Mouse (Mus musculus) neural tube, embryonic 14.5 days (tissue): ENCODE results near the gene Tmem185b. TPM values are rescaled to one million over a fixed set of nuclear protein-coding genes. Genes with fewer than 3 reads are reported as not detected.

ENCODE experiments used
- ATAC-seq: fragments of 200-750 bp; cut with Nextera tagmentation; 2 replicates; pipeline ENCODE4 v1.8.0; 2017; ENCODE audit warnings: low read depth, mild to moderate bottlenecking, moderate TSS enrichment, moderate library complexity
- H3K27ac ChIP-seq: fragments of 300-500 bp; sonication (generic); 2 replicates; pipeline ENCODE4 v1.5.1; 2014; ENCODE audit warnings: low read depth, mild to moderate bottlenecking, control low read depth, low read length, moderate library complexity, mixed read lengths
- H3K27me3 ChIP-seq: fragments of 300-500 bp; sonication (generic); 2 replicates; pipeline ENCODE4 v1.6.1; 2014; ENCODE audit warnings: low read length; ENCODE audit not compliant: control insufficient read depth, insufficient read depth
- H3K36me3 ChIP-seq: fragments of 300-500 bp; sonication (generic); 2 replicates; pipeline ENCODE4 v1.6.1; 2014; ENCODE audit warnings: low read length, mixed read lengths; ENCODE audit not compliant: control insufficient read depth, insufficient read depth
- H3K4me1 ChIP-seq: fragments of 300-500 bp; sonication (generic); 2 replicates; pipeline ENCODE4 v1.6.1; 2014; ENCODE audit warnings: low read length; ENCODE audit not compliant: control insufficient read depth, insufficient read depth
- H3K4me2 ChIP-seq: fragments of 300-500 bp; sonication (generic); 2 replicates; pipeline ENCODE4 v1.6.1; 2014; ENCODE audit warnings: mild to moderate bottlenecking, low read depth, low read length, control low read depth
- H3K4me3 ChIP-seq: fragments of 300-500 bp; sonication (generic); 2 replicates; pipeline ENCODE4 v1.5.1; 2014; ENCODE audit warnings: low read depth, low read length, control low read depth, mixed read lengths
- H3K9ac ChIP-seq: fragments of 300-500 bp; sonication (generic); replicated peaks from 2 replicates; pipeline ENCODE4 v1.6.1; 2014; ENCODE audit warnings: low read depth, mild to moderate bottlenecking, control low read depth, low read length, mixed read lengths
- H3K9me3 ChIP-seq: fragments of 300-500 bp; sonication (generic); 2 replicates; pipeline ENCODE4 v1.6.1; 2016; ENCODE audit warnings: low read length; ENCODE audit not compliant: control insufficient read depth
- WGBS: fragments of 180-500 bp; shearing (Covaris S2); extraction: QIAGEN DNeasy Blood & Tissue Kit; methylation state at CpG from one replicate; pipeline ENCODE4 v1.1.7; 2014; 5-methylcytosine and 5-hydroxymethylcytosine counted together
- polyA plus RNA-seq: library from polyadenylated mRNA; unstranded; fragments of >200 nt; fragmentation: Nextera tagmentation; extraction: Ambion mirVana; gene quantifications from 2 replicates; pipeline ENCODE4 v1.2.1, GENCODE M21; 2014

The Tmem185b gene
- polyA plus RNA-seq, 1 experiment from 2014 or later, result 15.2 TPM

DNA sequence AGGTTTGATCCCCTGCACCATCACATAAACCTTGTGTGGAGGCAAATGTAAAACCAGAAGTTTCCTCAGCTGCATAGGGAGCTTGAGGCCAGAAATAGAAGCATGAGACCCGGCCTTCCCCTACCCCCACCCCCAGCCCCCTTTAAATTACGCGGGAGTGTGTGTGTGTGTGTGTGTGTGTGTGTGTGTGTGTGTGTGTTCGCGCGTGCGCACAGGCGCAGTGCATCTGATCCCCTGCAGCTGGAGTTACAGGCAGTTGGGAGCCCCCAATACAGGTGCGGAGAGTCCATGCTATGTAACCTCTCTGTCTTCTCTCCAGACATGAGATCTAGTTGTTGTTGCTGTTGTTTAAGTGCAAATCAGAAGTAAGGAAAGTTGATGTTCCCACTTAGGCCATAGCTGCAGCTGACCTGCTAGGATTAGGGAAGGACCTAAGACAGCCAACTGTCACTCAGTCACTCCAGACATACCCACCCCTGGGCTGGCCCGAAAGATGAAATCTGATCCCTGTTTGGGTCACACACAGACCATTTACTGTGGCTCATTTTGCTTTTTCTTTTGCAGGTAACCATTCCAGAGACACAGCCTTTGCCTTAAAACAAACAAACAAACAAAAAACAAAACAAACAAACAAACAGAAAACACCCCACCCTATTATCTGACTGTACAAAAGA lies 37.9 kb upstream of the Tmem185b start:
- no peaks in the 10 kb centered on the region for H3K36me3 ChIP-seq
- H3K9me3 ChIP-seq, result no peaks in the 10 kb centered on the region
- no peak overlapping the region for H3K9ac ChIP-seq
- ATAC-seq, result no peak
- H3K4me1 ChIP-seq, result peaks cover 8% of the 10 kb centered on the region; the same call in 1 of the 2 replicates
- 65% methylated on average over 10 of the region's 10 CpGs for WGBS
- no peak overlapping the region for H3K4me3 ChIP-seq
- no peak overlapping the region for H3K4me2 ChIP-seq
- H3K27me3 ChIP-seq, result no peaks in the 10 kb centered on the region
- no peak overlapping the region for H3K27ac ChIP-seq

DNA sequence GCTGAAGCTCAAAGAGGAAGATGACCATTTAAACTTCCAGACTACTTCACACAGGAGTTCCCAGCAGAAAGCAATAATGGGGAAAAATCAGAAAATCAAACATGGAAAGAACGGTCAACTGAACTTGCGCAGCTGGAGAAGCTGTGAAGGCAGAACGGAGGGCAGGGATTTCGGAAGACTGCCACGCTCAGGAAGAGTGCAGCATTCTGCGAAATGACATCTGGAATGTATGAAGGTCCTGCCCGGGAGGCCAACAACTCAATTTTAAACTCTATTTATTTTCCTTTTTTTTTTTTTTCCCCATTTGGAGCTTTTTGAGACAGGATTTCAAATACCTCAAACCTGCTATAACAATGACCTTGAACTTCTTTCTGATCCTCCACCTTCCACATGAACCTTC lies 35.2 kb upstream of the Tmem185b start:
- Histone ChIP-seq H3K9ac (no peak overlapping the region), H3K4me2 (no peak overlapping the region), H3K4me3 (no peak overlapping the region), H3K9me3 (no peaks in the 10 kb centered on the region), H3K27me3 (no peaks in the 10 kb centered on the region), H3K27ac (no peak overlapping the region), H3K36me3 (no peaks in the 10 kb centered on the region), H3K4me1 (peaks cover 8% of the 10 kb centered on the region; the same call in 1 of the 2 replicates)
- no peak for ATAC-seq
- WGBS, result 86% methylated on average over 7 of the region's 7 CpGs

DNA sequence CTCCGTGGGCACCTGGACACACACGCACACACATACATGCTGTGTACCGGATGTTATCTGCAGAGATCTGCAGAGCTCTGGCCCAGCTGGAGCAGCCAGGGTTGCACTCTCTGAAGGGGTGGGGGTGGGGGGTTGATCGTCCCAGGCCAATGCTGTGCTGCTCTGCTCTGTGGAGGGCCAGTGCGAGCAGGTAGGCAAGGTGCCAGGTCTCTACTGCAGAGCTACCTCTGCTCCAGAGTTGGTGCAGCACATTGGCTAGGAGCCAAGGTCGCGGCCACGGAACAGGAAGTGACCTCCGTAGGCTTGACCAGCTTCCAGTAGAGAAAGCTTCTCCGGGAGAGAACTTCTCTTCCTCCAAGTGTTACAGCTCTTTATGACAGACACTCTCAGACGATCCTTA lies 33.9 kb upstream of the Tmem185b start:
- no peak overlapping the region for H3K27ac ChIP-seq
- no peak overlapping the region for H3K4me2 ChIP-seq
- H3K27me3 ChIP-seq, result no peaks in the 10 kb centered on the region
- no peak overlapping the region for H3K4me3 ChIP-seq
- WGBS, result 56% methylated on average over 11 of the region's 11 CpGs
- no peak for ATAC-seq
- H3K4me1 ChIP-seq, result peaks cover 3% of the 10 kb centered on the region; the same call in 1 of the 2 replicates
- no peak overlapping the region for H3K9ac ChIP-seq
- no peaks in the 10 kb centered on the region for H3K9me3 ChIP-seq
- no peaks in the 10 kb centered on the region for H3K36me3 ChIP-seq

DNA sequence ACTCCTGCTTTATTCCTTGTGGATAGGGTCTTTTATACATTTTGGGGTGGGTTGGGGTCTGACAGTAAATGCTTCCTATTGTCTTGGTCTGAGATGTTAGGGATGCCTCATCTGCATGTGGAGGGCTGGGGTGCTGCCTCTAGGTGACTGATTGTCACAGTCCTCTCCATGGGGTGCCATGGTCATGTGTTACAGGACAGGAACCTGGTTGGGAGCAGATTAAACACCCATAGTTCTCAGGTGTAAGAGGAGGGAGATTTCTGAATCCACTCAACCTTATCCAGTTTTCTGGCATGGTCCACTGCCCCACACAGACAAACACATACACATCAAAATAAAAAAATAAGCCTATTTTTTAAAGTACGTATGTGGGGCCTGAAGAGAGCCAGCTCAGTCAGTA lies 33.5 kb upstream of the Tmem185b start:
- H3K4me2 ChIP-seq, result no peak overlapping the region
- H3K27ac ChIP-seq, result no peak overlapping the region
- H3K9ac ChIP-seq, result no peak overlapping the region
- H3K9me3 ChIP-seq, result no peaks in the 10 kb centered on the region
- no peaks in the 10 kb centered on the region for H3K36me3 ChIP-seq
- H3K4me3 ChIP-seq, result no peak overlapping the region
- ATAC-seq, result no peak
- no peaks in the 10 kb centered on the region for H3K27me3 ChIP-seq
- peaks cover under 1% of the 10 kb centered on the region; the same call in 1 of the 2 replicates for H3K4me1 ChIP-seq
- 73% methylated on average over 1 of the region's 1 CpGs for WGBS

DNA sequence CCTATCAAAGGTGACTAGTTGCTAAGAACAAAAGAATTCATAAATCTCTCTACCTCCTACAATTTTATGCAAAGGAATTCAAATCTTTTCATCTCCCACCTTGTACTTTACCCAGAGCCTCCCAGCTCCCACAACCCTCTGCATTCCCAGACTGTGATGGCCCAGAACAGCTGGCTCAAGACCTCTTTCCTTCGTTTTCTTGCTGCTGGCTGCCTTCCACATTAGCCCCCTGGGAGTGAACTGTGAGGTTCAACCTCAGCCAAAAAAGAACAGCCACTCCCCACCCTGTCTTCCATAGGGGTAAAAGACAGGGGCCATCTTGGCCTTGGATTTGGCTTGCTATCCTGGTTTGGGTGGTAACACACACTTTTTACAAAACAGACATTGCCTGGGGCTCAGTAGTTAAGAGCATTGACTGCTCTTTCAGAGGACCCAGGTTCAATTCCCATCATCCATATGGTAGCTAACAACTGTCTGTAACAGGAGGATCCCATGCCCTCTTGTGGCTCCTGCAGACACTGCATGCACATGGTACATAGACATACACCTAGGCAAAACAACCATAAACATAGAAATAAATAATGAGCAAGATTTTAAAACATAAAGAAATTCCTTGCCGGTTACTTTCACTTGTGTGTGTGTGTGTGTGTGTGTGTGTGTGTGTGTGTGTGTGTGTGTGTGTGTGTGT lies 31.8 kb upstream of the Tmem185b start:
- ATAC-seq, result no peak
- 72% methylated on average over 2 of the region's 2 CpGs for WGBS

DNA sequence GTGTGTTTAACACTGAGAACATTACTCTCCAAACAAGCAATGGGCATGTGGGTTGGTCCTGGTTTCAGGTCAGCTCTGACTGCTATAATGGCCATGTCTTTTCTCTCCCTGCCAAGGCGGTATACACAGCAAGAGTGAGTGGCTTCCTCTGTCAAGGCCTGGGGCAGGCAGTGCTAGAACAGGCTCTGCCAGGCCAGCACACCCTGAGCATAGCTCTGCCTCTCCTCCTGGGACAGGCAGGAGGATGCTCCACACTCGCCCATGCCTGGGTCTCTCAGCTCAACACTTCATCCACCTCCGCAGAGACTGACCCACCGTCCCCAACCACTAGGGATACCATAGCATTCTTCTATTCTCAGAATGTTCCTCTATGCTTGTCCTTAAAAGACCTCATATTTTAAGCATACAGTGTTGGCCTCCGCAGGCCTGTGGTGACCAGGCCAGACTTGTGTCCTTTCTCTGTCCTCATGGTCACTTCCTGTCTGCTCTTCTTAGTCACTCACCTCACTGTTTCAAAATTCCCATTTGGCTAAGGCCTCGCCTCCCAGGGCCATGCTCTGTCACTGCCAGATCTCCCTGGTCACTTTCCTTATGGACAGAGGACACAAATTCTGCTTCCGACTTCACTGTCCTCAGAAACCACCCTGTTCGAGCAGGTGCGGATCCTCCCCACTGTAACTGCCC lies 31.1 kb upstream of the Tmem185b start:
- Histone ChIP-seq H3K4me1 (no peaks in the 10 kb centered on the region), H3K9ac (no peak overlapping the region), H3K4me2 (no peak overlapping the region), H3K27me3 (no peaks in the 10 kb centered on the region), H3K9me3 (no peaks in the 10 kb centered on the region), H3K27ac (no peak overlapping the region), H3K36me3 (no peaks in the 10 kb centered on the region), H3K4me3 (no peak overlapping the region)
- WGBS, result 95% methylated on average over 8 of the region's 9 CpGs
- no peak for ATAC-seq

More for the DNA sequence above, 31.8 kb upstream of the Tmem185b start:
- no peaks in the 10 kb centered on the region for H3K9me3 ChIP-seq
- no peaks in the 10 kb centered on the region for H3K27me3 ChIP-seq
- no peaks in the 10 kb centered on the region for H3K4me1 ChIP-seq
- H3K27ac ChIP-seq, result no peak overlapping the region
- no peaks in the 10 kb centered on the region for H3K36me3 ChIP-seq
- H3K4me2 ChIP-seq, result no peak overlapping the region
- H3K9ac ChIP-seq, result no peak overlapping the region
- no peak overlapping the region for H3K4me3 ChIP-seq

DNA sequence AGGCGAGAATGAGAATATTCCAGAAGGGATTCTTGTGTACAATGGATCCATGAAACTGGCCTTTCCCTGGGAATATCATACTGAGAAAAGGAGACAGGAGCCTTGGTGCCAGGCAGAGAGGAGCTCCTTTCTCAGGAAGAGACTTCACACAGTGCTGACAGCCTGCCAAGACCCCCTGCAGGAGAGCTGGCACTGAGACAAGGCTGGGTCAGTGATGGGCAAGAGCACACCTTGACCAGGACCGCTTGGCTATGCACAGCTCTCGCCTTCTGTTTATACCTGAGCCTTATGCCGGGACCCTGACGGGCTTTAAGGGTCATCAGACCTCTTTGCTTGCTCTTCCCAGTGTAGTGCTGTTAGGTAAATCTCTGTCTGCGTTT lies 30.6 kb upstream of the Tmem185b start:
- no peak for ATAC-seq
- no peaks in the 10 kb centered on the region for H3K36me3 ChIP-seq
- WGBS, result 89% methylated on average over 6 of the region's 6 CpGs

DNA sequence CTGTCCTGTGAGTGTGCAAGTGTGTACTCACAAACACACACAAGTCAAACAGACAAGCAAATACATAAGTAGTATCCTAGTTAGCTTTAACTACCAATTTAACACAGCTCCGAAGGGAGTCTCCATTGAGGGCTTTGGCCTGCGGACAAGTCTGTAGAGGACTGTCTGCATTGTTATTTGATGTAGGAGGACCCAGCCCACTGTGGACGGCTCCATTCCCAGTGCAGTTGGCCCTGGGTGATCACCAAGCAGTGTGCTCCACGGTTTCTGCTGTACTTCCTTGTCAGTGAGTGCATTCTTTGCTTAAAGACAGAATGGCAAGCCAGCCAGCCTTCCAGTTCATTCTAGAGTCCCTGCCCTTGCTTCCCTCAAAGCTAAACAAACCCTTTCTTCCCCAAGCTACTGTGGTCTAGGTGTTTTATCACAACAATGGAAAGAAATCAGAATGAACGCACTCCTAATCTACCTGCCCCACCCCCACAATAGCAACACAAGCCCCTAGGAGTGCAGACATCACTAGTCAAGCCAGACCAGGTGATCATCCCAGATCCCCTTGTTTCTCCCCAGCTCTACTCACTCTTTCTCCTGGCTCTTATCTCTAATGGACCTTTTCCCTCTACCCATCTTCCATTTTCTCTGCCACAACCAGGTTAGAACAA lies 28.5 kb upstream of the Tmem185b start:
- no peak overlapping the region for H3K27ac ChIP-seq
- no peaks in the 10 kb centered on the region for H3K36me3 ChIP-seq
- ATAC-seq, result no peak
- H3K9me3 ChIP-seq, result no peaks in the 10 kb centered on the region
- H3K4me3 ChIP-seq, result no peak overlapping the region
- H3K27me3 ChIP-seq, result no peaks in the 10 kb centered on the region
- H3K9ac ChIP-seq, result no peak overlapping the region
- WGBS, result 79% methylated on average over 5 of the region's 5 CpGs
- H3K4me1 ChIP-seq, result no peaks in the 10 kb centered on the region
- no peak overlapping the region for H3K4me2 ChIP-seq

More for the DNA sequence above, 30.6 kb upstream of the Tmem185b start:
- no peak overlapping the region for H3K27ac ChIP-seq
- no peaks in the 10 kb centered on the region for H3K27me3 ChIP-seq
- no peak overlapping the region for H3K4me2 ChIP-seq
- H3K9me3 ChIP-seq, result no peaks in the 10 kb centered on the region
- no peak overlapping the region for H3K9ac ChIP-seq
- H3K4me1 ChIP-seq, result no peaks in the 10 kb centered on the region
- H3K4me3 ChIP-seq, result no peak overlapping the region
